Mouse (Mus musculus) hindbrain, embryonic 15.5 days (tissue): ENCODE results near the gene Tgfb2. TPM values are rescaled to one million over a fixed set of nuclear protein-coding genes. Genes with fewer than 3 reads are reported as not detected.

ENCODE experiments used
- ATAC-seq: fragments of 200-750 bp; cut with Nextera tagmentation; 2 replicates; pipeline ENCODE4 v1.8.0; 2017; ENCODE audit warnings: low read depth, moderate number of reproducible peaks, moderate TSS enrichment; ENCODE audit not compliant: low FRiP score
- H3K27ac ChIP-seq: fragments of 300-500 bp; sonication (generic); replicated peaks from 2 replicates; pipeline ENCODE4 v1.5.1; 2015; ENCODE audit warnings: mild to moderate bottlenecking, inconsistent platforms
- H3K27me3 ChIP-seq: fragments of 300-500 bp; sonication (generic); 2 replicates; pipeline ENCODE4 v1.6.1; 2015; ENCODE audit warnings: control low read depth, inconsistent platforms
- H3K36me3 ChIP-seq: fragments of 300-500 bp; sonication (generic); 2 replicates; pipeline ENCODE4 v1.6.1; 2015; ENCODE audit warnings: control low read depth, inconsistent platforms
- H3K4me1 ChIP-seq: fragments of 300-500 bp; sonication (generic); replicated peaks from 2 replicates; pipeline ENCODE4 v1.6.1; 2015; ENCODE audit warnings: control low read depth, inconsistent platforms
- H3K4me2 ChIP-seq: fragments of 300-500 bp; sonication (generic); 2 replicates; pipeline ENCODE4 v1.6.1; 2015; ENCODE audit warnings: moderate library complexity, mild to moderate bottlenecking, inconsistent platforms
- H3K4me3 ChIP-seq: fragments of 300-500 bp; sonication (generic); 2 replicates; pipeline ENCODE4 v1.5.1; 2015; ENCODE audit warnings: mild to moderate bottlenecking, inconsistent platforms
- H3K9ac ChIP-seq: fragments of 300-500 bp; sonication (generic); 2 replicates; pipeline ENCODE4 v1.6.1; 2015; ENCODE audit warnings: inconsistent platforms
- H3K9me3 ChIP-seq: fragments of 300-500 bp; sonication (generic); 2 replicates; pipeline ENCODE4 v1.6.1; 2016; ENCODE audit warnings: control low read depth, inconsistent platforms
- WGBS: fragments of 180-500 bp; shearing (Covaris S2); methylation state at CpG from one replicate; pipeline ENCODE4 v1.1.7; 2015; 5-methylcytosine and 5-hydroxymethylcytosine counted together
- polyA plus RNA-seq: library from polyadenylated mRNA; unstranded; fragments of >200 nt; fragmentation: Nextera tagmentation; extraction: Ambion mirVana; gene quantifications from 2 replicates; pipeline ENCODE4 v1.2.1, GENCODE M21; 2015

Tgfb2 gene
- polyA plus RNA-seq, 1 experiment from 2014 or later: 36.2 TPM

DNA sequence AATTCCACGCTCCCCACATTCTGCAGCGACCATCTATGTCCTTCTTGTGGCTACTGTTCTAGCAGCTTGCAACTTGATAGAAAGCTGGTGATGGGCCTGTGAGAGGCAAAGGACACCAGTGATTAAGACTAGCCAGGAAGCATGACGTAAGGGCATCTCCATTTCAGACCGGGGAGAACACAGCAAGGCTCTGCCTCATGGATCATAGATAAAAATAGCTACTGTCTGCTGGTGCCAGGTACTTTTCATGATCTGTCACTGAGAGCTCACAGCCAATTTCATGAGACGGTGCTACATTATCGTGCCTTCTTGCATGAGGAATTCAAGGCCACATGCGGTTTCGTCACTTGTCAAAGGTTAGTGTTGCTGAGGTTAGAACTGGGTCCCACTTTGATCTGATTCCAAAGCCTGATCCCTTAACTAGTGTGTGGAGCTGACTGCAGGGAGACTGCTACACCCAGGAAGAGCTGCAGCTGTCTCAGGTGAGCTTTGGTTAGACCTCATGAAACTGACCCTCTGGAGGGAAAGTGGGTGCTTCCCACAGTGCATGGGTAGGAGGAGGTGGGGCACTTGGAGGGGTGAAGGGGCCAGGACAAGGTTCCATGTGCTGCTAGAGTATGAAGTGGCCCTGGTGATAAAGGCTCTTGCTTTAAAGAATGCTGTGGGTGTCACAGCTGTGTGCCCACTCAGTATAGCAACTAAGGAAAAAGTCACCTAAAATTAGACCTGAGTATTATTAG lies 118.6 kb downstream of the Tgfb2 start:
- Histone ChIP-seq H3K27me3 (no peaks in the 10 kb centered on the region), H3K9ac (no peak overlapping the region), H3K36me3 (no peaks in the 10 kb centered on the region), H3K27ac (no peak overlapping the region), H3K4me2 (no peak overlapping the region), H3K4me3 (no peak overlapping the region), H3K9me3 (no peaks in the 10 kb centered on the region), H3K4me1 (no peaks in the 10 kb centered on the region)
- 79% methylated on average over 8 of the region's 8 CpGs for WGBS
- ATAC-seq: no peak

DNA sequence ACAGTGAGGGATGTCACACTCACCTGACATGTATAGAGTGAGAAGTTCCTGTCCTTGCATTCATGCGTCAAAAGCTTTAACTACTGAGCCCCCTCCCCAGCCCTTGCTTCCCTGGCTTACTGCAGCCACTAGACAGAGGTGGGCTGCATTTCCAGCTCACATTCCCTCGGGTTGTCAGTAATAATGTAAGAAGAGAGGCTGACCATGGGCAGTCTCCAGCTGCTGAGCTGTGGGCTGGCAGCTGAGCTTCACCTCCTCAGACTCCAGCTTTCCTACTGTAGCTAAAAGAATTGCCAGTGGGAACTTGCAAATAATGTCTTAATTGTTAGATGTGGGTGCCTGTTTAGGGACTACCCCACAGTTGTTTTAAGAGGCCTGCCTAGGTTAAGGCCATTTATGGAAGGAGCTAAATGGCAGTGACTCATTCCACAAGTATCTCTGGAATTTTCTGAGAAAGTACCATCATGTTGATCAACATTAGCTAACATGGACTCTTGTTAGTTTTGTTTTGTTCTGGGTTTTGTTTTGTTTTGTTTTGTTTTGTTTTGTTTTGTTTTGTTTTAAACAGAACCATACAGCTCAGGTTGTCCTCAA lies 120.1 kb downstream of the Tgfb2 start:
- Histone ChIP-seq H3K4me2 (no peak overlapping the region), H3K36me3 (no peaks in the 10 kb centered on the region), H3K9ac (no peak overlapping the region), H3K27ac (no peak overlapping the region), H3K4me1 (no peaks in the 10 kb centered on the region), H3K9me3 (no peaks in the 10 kb centered on the region), H3K4me3 (no peak overlapping the region), H3K27me3 (no peaks in the 10 kb centered on the region)
- WGBS: 81% methylated on average over 2 of the region's 2 CpGs
- no peak for ATAC-seq

DNA sequence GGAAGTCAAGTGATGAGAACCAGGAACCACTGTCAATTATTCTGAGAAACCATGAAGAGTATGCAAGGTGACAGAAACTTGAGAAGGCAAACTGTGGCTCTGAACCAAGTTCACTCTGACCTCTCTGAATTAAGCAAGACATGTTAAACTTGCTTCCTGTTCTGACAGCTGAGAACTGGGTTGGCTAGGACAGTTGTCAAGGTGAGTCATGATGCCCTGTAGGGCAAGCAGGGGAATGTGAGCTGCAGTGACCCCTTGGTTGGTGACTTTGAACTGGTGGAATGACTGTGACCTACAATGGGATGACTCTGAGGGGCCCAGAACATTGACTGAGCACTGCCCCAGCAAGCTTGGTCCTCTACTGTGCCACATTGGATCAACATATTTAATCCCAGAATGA lies 121.9 kb downstream of the Tgfb2 start:
- Histone ChIP-seq H3K27ac (no peak overlapping the region), H3K9ac (no peak overlapping the region), H3K4me3 (no peak overlapping the region), H3K27me3 (no peaks in the 10 kb centered on the region), H3K36me3 (no peaks in the 10 kb centered on the region), H3K4me1 (no peaks in the 10 kb centered on the region), H3K9me3 (no peaks in the 10 kb centered on the region), H3K4me2 (no peak overlapping the region)
- no peak for ATAC-seq

DNA sequence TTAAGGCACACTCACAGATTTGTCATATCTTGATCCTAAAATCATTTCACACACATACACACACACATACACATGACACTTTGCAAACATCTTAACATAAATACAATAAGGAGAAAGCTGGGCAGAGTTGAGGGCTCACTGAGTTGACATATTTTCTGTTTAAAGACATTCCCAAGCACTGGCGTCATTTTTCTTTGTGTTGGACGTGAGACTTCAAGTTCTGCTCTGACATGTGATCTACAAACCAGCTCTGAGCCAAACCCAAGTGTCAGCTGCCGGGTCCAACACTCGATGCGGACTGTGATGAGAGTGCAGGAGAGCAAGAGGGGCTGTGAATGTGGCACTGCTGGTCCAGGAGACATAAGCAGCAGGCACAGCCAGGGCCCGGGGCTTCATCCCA lies 123.7 kb downstream of the Tgfb2 start:
- ATAC-seq: no peak
- H3K27me3 ChIP-seq: no peaks in the 10 kb centered on the region
- H3K9me3 ChIP-seq: no peaks in the 10 kb centered on the region
- no peak overlapping the region for H3K27ac ChIP-seq
- H3K9ac ChIP-seq: no peak overlapping the region
- H3K4me3 ChIP-seq: no peak overlapping the region
- H3K4me2 ChIP-seq: no peak overlapping the region
- no peaks in the 10 kb centered on the region for H3K36me3 ChIP-seq
- no peaks in the 10 kb centered on the region for H3K4me1 ChIP-seq
- 88% methylated on average over 6 of the region's 6 CpGs for WGBS

DNA sequence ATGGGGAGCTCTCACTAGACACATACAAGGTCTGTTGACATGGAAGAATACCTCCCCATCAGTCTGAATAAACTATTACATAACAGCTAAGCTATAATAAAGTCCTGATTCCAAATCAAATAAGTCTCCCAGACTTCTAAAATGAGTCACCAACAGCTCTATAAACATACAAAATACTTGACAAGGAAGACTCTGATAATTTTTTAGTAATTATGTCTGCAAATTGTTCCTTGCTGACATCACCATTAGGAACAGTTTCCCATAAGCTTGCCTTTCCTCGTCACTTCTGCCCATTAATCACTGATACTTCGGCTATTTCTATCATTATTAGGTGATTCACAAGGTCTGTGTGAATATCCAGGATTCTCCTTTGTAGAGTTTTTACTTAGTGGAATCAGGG lies 124.1 kb downstream of the Tgfb2 start:
- Histone ChIP-seq H3K4me2 (no peak overlapping the region), H3K27ac (no peak overlapping the region), H3K9ac (no peak overlapping the region), H3K27me3 (no peaks in the 10 kb centered on the region), H3K4me1 (no peaks in the 10 kb centered on the region), H3K36me3 (no peaks in the 10 kb centered on the region), H3K4me3 (no peak overlapping the region), H3K9me3 (no peaks in the 10 kb centered on the region)
- WGBS: 83% methylated on average over 2 of the region's 2 CpGs
- no peak for ATAC-seq

DNA sequence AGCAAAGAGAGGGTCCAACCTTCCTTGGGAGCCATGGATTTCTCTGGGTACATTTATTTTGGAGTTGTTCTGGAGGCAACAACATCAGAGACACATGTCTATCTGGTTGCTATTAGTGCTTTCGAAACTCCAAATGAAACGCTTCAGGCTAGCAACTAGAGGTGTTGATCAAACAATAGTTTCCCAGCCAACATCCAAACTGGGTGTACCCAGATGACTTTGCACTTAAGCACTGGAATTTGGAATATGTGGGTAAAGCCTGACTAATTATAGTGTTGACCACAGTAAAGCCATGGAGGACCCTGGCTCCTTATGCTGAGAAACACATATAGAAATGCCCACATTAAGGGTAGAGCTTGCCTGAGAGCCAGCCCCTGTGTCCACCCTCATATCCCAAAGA lies 124.7 kb downstream of the Tgfb2 start:
- Histone ChIP-seq H3K9me3 (no peaks in the 10 kb centered on the region), H3K27ac (no peak overlapping the region), H3K9ac (no peak overlapping the region), H3K4me1 (no peaks in the 10 kb centered on the region), H3K4me3 (no peak overlapping the region), H3K36me3 (no peaks in the 10 kb centered on the region), H3K27me3 (no peaks in the 10 kb centered on the region), H3K4me2 (no peak overlapping the region)
- ATAC-seq: no peak
- WGBS: 95% methylated on average over 2 of the region's 2 CpGs

DNA sequence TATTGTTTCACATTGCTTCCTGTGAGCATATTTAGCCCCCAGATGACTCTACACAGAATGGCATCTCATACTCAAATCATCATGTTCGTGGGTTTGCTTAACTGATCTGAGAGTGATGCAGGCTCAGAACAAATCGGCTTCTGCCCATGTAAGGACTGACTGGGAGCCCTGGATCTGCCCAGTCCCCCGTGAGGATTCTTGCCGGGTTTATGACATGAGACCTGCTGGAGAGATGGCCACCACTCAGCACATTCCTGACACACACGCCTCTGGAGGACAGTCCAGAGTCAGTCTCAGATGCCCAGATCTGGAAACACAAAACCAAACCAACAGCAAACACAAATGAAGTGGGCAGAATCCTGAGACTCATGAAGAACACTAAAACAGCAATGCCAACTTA lies 128.5 kb downstream of the Tgfb2 start:
- Histone ChIP-seq H3K27me3 (no peaks in the 10 kb centered on the region), H3K4me3 (no peak overlapping the region), H3K36me3 (no peaks in the 10 kb centered on the region), H3K9me3 (no peaks in the 10 kb centered on the region), H3K9ac (no peak overlapping the region), H3K4me2 (no peak overlapping the region), H3K4me1 (no peaks in the 10 kb centered on the region), H3K27ac (no peak overlapping the region)
- WGBS: 84% methylated on average over 5 of the region's 5 CpGs
- no peak for ATAC-seq

DNA sequence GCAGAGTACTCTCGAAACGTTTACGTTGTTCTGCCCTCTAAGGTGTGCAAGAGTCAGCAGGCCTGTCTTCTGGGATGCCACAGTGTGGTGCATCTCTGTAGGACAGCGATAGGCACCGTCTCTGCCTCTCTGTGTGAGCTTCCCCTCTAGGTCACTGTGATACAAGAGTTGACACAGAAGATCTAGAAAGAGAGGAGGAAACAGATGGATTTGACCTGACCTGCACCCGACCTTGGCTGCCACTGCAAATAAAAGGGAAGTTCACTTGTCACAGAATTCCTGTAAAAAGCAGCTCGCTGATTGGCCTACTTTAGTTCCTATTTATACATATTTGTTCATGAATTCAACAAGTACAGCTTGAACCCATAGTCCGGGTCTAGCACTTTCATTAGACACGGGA lies 130.2 kb downstream of the Tgfb2 start:
- Histone ChIP-seq H3K4me2 (no peak overlapping the region), H3K36me3 (no peaks in the 10 kb centered on the region), H3K4me3 (no peak overlapping the region), H3K4me1 (no peaks in the 10 kb centered on the region), H3K27ac (no peak overlapping the region), H3K27me3 (no peaks in the 10 kb centered on the region), H3K9ac (no peak overlapping the region), H3K9me3 (no peaks in the 10 kb centered on the region)
- ATAC-seq: no peak
- WGBS: 64% methylated on average over 9 of the region's 9 CpGs

DNA sequence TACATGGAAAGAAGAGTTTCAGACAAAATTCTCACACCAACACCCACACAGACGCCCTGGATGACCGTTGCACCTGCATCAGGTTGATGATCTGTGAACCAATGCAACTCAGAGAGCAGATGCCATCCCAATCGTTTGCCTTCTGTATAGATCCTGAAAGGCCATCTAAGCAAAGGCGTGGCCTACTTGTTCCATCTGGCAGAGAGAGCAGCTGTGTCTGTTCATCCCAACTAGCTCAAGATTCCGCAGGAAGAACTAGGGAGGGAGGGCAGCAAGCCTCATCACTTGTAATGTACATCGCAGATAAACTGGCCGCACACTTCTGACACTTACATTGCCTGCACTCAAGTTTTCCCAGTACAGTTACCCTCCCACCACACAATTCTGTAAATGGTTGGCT lies 130.7 kb downstream of the Tgfb2 start:
- ATAC-seq: no peak
- H3K36me3 ChIP-seq: no peaks in the 10 kb centered on the region
- H3K9me3 ChIP-seq: no peaks in the 10 kb centered on the region
- no peak overlapping the region for H3K27ac ChIP-seq
- H3K4me2 ChIP-seq: no peak overlapping the region
- no peak overlapping the region for H3K4me3 ChIP-seq
- no peaks in the 10 kb centered on the region for H3K27me3 ChIP-seq
- no peaks in the 10 kb centered on the region for H3K4me1 ChIP-seq
- 89% methylated on average over 7 of the region's 7 CpGs for WGBS
- no peak overlapping the region for H3K9ac ChIP-seq

Other genes starting within 250 kb of the Tgfb2 start
- 30.8 and 31.4 TPM in 2 replicates for gene Rrp15, start 43.4 kb upstream of the Tgfb2 start, polyA plus RNA-seq